Mouse (Mus musculus) cerebellum, adult 2 months (tissue): ENCODE results near the gene Tgtp2. TPM values are rescaled to one million over a fixed set of nuclear protein-coding genes. Genes with fewer than 3 reads are reported as not detected.
"Not testable (repeated sequence)": the region's sequence is repeated elsewhere in the genome, so short reads cannot be mapped to it uniquely, and the experiment has no call there.

Experiments
- DNase-seq, 2 experiments: peaks; one replicate each; pipeline ENCODE4 v3.0.0; 2021
- H3K27ac ChIP-seq: fragments of 200-500 bp; 2 replicates; pipeline ENCODE4 v1.5.1; 2012; ENCODE audit warnings: low read length, control low read depth, inconsistent platforms; ENCODE audit not compliant: insufficient read depth
- H3K27me3 ChIP-seq: fragments of 200-500 bp; 2 replicates; pipeline ENCODE4 v1.6.1; 2012; ENCODE audit warnings: inconsistent platforms, mild to moderate bottlenecking, low read length, moderate library complexity; ENCODE audit not compliant: control insufficient read depth, insufficient read depth
- H3K4me1 ChIP-seq: fragments of 200-500 bp; 2 replicates; pipeline ENCODE4 v1.6.1; 2011; ENCODE audit warnings: low read length; ENCODE audit not compliant: control insufficient read depth, insufficient read depth
- H3K4me3 ChIP-seq: fragments of 200-500 bp; replicated peaks from 2 replicates; pipeline ENCODE3; 2011; ENCODE audit warnings: mild to moderate bottlenecking, low read depth, low read length, control low read depth; ENCODE audit not compliant: insufficient read depth
- CTCF ChIP-seq: fragments of 200-500 bp; IDR thresholded peaks from 2 replicates; pipeline ENCODE4 v1.5.1; 2011; ENCODE audit warnings: low read depth, mild to moderate bottlenecking, control low read depth, low read length, moderate library complexity, borderline replicate concordance; ENCODE audit not compliant: insufficient read depth
- POLR2A ChIP-seq: fragments of 200-500 bp; IDR thresholded peaks from 2 replicates; pipeline ENCODE4 v1.6.1; 2011; ENCODE audit warnings: low read length, control low read depth, borderline replicate concordance; ENCODE audit not compliant: insufficient read depth
- WGBS: fragments of 180-500 bp; shearing (Covaris S2); methylation state at CpG from one replicate; pipeline ENCODE4 v1.1.7; 2018; 5-methylcytosine and 5-hydroxymethylcytosine counted together
- polyA plus RNA-seq: library from polyadenylated mRNA; depleted of rRNA; stranded (reverse); fragments of >200 nt; gene quantifications from 2 replicates; pipeline ENCODE4 v1.2.3, GENCODE M21; 2012; rRNA removed

Tgtp2 gene
- 1.4 and 2.3 TPM in 2 replicates for polyA plus RNA-seq

DNA sequence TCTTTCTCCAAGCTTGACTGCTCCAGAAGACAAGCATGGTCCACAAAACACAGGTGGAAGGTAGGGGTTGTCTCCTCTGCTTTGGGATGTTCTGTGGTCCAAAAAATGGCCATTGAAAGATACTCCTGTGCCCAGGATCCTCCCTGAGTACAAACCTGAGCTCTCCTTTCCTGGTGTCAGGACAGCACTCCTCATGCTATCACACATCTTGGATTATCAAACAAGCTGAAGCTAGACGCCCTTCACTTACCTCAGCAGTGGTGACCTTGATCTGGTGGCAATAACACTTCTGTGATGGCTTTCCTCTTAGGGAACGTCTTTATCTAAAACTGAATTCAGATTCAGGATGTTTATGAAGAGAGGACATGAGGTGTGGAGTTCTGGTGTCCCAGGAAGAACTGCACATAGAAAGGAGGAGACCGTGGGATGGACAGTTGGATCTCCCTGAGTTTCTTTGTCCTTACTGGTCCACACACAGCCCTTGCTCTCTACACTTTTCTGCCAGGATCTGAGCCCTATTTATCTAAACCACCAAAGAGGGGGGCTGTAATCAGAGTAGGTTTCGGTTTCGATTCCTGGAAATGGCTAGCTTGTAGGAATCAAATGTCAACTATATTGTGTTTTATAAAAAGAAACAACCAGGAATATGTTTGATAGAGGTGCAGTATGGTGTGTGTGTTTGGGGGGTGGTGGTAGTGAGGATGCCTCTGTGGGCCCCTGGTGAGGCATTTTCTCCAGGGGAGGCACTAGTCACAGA, at the start of gene Tgtp2:
Tgtp2 (minus strand) TSS at position 494 of the 757 bp plus-strand sequence.
- H3K27ac ChIP-seq, H3K27me3 ChIP-seq, H3K4me1 ChIP-seq, DNase-seq, H3K4me3 ChIP-seq: not testable (repeated sequence)
- 71% methylated on average over 5 of the region's 5 CpGs for WGBS

DNA sequence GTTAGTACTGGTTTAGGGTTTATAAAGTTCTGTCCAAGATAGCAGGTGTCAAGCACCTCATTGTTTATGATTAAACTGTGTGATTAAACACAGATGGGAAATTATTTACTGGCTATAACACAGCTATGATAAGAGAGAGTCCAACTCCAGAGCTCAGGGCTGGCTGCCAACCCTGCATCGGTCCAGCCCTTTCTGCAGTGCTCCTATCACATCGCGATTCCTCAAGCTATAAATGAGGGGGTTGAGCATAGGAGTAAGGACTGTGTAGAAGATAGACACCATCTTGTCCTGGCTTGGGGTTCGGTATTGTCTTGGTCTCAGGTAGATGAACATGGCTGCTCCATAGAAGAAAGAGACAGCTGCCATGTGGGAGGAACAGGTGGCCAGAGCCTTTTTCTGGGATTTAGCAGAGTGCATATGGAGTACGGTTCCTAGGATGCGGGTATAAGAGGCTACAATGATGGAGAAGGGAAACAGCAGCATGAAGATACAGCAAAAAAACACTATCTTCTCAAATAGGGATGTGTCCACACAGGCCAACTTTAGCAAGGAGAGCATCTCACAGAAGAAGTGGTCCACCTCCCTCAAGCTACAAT, 48.7 kb upstream of the Tgtp2 start:
- H3K4me1 ChIP-seq, result no peaks in the 10 kb centered on the region
- TF ChIP-seq CTCF (no peak), POLR2A (no peak)
- no peak for DNase-seq
- H3K27me3 ChIP-seq, result no peaks in the 10 kb centered on the region
- H3K4me3 ChIP-seq, result no peak overlapping the region
- H3K27ac ChIP-seq, result no peak overlapping the region
- 68% methylated on average over 6 of the region's 6 CpGs for WGBS

DNA sequence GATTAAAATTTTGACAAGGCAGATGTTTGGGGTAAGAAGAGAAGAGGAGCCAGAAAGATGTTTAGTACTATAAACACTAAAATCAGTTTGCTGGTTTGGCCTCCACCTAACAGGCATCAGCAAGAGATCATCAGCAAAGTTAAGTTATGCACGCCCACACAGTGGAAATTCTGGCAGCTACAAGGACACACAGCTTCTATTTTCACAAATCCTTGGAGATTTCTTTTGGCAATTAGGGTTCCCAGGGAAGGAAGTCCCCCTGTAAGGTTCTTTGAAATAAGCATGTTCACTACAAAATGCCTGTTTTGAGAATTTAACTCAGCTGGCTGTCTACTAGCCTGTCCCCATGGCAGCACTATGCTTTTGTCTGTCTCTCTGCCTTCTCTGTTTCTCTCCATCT, 47.0 kb upstream of the Tgtp2 start:
- Histone ChIP-seq H3K4me3 (no peak overlapping the region), H3K27me3 (no peaks in the 10 kb centered on the region), H3K4me1 (no peaks in the 10 kb centered on the region), H3K27ac (no peak overlapping the region)
- no peak for TF ChIP-seq POLR2A
- TF ChIP-seq CTCF, result no peak
- 46% methylated on average over 1 of the region's 1 CpGs for WGBS
- no peak for DNase-seq

GRCm38 (mm10) chr11:49108833-49109232, 44.8 kb upstream of the Tgtp2 start:
- WGBS, result 36% methylated on average over 1 of the region's 1 CpGs
- Histone ChIP-seq H3K27ac (no peak overlapping the region), H3K4me3 (no peak overlapping the region), H3K4me1 (no peaks in the 10 kb centered on the region), H3K27me3 (no peaks in the 10 kb centered on the region)
- TF ChIP-seq CTCF (peak; percentile 23; the same call in 1 of the 2 replicates), POLR2A (no peak)
- no peak for DNase-seq

DNA sequence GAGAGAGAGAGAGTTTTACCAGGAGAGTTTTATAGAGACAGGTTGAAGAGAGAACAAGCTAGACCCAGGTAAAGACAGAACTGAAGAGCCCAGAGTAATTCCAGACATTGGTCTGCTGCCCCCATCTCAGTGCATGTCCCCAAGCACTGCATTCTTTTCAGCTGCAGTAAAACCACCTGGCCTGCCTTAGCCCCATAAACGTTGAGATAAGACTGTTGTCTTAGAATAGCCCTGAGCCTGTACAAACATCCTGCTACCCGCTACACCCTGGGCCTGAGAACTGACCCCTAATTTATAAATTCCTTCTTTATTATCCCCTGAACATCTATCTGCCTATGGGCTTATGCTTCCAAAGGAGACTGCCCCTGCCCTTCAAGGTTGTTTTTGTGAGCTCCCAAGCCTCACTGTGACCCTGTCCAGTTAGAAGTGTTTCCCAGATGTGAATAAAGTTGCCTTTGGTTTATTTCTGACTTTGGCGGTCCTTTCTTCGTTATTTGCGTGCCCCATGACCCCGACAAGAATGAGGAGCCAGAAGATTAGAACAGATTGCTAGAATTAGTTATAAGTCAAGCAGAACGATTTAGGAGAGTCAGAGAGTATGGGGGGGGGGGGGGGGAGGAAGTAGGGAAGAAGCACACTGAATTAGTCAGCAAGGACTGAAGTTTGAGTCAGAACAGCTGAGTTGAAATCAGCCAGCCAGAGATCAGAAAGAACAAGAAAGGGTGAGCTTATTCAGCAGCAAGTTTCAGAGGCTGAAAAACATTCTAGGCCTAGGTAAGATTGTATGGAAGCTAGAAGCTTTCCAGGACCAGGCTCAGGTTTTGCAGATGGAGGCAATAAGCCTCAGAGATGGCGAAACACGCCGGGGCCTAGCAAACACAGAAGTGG, 43.9 kb upstream of the Tgtp2 start:
- H3K4me3 ChIP-seq, result no peak overlapping the region
- H3K4me1 ChIP-seq, result no peaks in the 10 kb centered on the region
- TF ChIP-seq CTCF (no peak), POLR2A (no peak)
- DNase-seq, result no peak
- H3K27ac ChIP-seq, result no peak overlapping the region
- H3K27me3 ChIP-seq, result no peaks in the 10 kb centered on the region
- 78% methylated on average over 10 of the region's 10 CpGs for WGBS

DNA sequence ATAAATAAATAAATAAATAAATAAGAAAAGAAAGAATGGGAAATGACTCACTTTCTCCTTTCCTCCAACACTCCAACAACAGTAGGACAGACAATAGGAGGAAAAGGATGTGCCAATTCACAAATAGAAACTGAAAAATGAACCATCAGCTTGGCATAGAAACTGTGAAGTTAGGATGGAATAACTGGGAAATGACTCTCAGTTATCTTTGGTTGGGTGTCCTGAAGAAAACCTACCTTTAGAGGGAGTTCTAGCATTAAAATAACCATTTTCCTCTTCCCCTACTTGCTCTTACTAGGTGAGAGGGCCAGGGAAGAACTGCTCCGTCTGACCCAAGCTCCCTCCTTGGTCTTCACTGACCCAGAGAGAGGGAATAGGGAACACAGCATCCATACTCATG, 41.7 kb upstream of the Tgtp2 start:
- H3K4me1 ChIP-seq, result no peaks in the 10 kb centered on the region
- no peak for TF ChIP-seq POLR2A
- TF ChIP-seq CTCF, result no peak
- WGBS, result 56% methylated on average over 1 of the region's 1 CpGs

DNA sequence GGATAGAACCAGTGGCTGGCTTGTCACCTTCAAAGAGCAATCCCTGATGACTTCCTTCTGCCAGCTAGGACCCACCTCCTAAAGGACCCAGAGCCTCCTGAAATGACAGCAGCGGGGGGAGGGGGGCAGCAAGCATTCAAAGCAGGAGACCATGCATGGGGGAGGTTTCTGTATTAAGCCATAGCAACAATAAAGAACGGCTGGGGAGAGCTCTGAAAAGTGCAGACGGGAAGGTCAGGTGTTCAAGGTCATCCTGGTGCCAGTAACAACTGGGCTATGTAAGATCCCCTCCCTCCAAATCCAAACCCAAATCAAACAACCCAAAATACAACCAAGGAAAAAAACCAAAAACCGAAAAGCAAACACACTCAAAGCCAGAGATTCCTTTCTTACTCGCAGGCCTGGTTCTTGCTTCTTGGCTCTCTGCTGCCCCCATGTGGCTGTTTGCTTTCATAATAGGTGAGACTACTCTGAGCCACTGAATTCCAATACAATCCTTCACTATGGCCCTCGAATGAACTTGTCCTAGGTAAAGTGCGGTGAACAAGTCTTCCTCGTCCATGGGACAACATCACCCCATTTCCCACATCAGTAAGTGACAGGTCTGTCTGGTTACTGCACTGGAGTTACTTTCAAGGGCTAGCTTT, 39.2 kb upstream of the Tgtp2 start:
- 20% methylated on average over 8 of the region's 8 CpGs for WGBS
- DNase-seq, result peak; percentile 58 to 74
- H3K27ac ChIP-seq, result no peak overlapping the region
- H3K4me1 ChIP-seq, result no peaks in the 10 kb centered on the region
- TF ChIP-seq POLR2A (no peak), CTCF (peak; percentile 71)
- H3K27me3 ChIP-seq, result no peaks in the 10 kb centered on the region
- H3K4me3 ChIP-seq, result no peak overlapping the region

More for the DNA sequence above, 41.7 kb upstream of the Tgtp2 start:
- no peak for DNase-seq
- no peak overlapping the region for H3K27ac ChIP-seq
- H3K27me3 ChIP-seq, result no peaks in the 10 kb centered on the region
- H3K4me3 ChIP-seq, result no peak overlapping the region
